Mouse (Mus musculus) liver, embryonic 14.5 days (tissue): ENCODE measurements at regions not wholly inside any gene's neighbourhood (a gene's known extent, or its start where the extent isn't known, plus 50 kb on each side); places are given as distances from the start of the nearest gene placed in this dataset.

Source experiments
- CTCF ChIP-seq: IDR thresholded peaks from 2 replicates; pipeline ENCODE4 v1.5.1; 2016; ENCODE audit warnings: antibody characterized with exemption, low read depth, control low read depth
- EP300 ChIP-seq: IDR thresholded peaks from 2 replicates; pipeline ENCODE4 v1.6.1; 2016; ENCODE audit warnings: antibody characterized with exemption, low read depth

DNA sequence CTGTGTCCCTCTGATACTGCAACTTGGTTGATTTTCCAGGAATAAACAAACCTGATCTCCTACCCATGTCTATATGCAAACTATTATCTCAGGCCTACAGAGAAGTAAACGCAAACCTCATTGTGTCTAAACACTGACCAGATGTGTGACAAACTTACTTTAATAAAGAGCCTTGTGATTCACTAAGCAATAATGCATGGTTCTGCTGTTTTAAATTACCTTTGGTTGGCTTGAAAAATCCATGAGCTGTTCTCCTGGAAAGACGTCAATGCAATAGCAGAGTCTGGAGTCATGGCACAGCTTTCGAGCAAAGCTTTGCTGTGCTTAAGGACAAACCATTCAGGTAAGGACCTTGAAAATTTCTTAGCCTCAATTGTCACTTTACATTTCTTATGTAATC, 95.4 kb upstream of the Dusp10 start:
- TF ChIP-seq CTCF (no peak), EP300 (no peak)
